Mouse (Mus musculus): ENCODE data around the gene Mecr. TPM values are rescaled to one million over a fixed set of nuclear protein-coding genes. Genes with fewer than 3 reads are reported as not detected.

Gene Mecr
- total RNA-seq, 2 experiments from 2014 or later, result 6.7 to 10.3 TPM

DNA sequence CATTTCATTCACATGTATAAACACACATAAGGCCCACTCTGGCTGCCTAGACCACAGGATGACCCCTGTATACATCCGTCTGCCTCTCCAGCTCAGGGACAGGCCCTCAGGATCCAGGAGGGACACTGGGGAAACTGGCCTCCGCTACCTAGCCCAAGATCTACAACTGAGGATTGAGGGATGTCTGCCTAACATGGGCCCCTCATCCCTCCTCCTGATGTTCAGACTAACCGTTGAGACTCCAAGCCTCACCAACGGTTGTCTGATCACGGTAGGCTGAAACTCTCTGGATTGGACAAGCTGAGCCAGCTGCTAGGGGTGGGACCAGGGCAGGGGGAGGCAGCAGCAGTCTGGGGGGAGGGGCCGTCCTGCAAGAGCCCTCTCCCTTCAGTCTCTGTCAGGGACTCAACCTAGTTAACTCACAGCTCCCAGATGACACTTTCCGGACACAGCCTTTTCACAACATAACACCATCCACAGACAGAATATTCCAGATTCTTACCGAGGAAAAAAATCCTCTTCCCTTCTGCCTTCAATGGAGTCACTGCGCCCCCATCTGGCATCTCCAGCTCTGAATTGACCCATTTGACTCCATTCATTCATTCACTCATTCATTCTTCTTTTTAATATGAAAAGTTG is 9.2 kb upstream of the Mecr start:
- no peak for ATAC-seq (replicated peaks; ENCODE audit: low FRiP score, poor library complexity, severe bottlenecking)

DNA sequence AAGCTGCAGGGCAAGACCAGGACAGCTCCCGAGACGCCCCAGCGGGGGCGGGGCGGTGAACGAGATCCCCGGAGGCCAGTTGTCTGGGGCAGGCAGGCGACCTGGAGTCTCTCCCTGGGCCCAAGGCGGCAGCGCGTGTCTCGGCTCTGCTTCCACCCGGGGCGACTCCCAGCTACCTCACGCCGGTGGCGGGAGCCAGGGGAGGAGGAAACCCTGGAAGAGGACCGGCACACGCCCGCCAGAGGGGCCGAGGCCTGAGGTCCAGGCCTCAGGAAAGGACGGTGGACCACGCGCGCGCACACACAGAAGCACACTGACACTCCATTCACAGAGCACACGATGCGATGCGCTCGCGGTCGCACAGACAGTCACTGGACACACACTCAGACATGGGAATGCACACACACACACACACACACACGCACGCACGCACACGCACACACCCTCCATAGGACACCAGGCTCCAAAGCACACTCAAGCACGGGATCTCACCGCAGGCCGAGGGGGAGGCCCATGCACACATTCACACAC is 6.9 kb upstream of the Mecr start:
- ATAC-seq (replicated peaks; ENCODE audit: low FRiP score, poor library complexity, severe bottlenecking), result no peak

DNA sequence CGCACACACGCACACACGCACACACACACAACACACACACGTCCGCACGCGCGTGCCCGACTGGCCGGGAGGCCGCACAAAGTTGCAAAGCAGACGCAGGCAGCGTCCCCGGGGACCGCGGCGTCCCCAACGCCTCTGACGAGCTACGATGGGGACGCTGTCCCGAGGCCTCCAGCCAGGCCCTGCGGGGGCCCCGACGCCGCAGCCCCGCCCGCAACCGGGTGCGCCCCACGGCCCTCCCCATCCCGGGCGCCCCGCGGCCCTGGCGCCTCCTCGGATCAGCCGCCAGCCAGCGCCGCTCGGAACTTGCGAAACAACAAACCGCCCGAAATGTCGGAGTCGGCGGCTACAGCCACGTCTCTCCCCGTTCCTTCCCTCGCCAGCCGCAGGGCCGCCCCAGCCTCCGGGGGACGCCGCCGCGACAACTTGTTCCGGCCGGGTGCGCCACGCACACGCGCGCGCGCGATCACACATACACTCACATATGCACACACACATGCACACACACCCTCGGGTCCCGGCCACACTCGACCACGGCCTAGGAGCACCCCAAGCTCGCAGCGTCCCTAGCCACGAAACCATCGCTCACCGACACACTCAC is 6.3 kb upstream of the Mecr start:
- no peak for ATAC-seq (replicated peaks; ENCODE audit: low FRiP score, poor library complexity, severe bottlenecking)

DNA sequence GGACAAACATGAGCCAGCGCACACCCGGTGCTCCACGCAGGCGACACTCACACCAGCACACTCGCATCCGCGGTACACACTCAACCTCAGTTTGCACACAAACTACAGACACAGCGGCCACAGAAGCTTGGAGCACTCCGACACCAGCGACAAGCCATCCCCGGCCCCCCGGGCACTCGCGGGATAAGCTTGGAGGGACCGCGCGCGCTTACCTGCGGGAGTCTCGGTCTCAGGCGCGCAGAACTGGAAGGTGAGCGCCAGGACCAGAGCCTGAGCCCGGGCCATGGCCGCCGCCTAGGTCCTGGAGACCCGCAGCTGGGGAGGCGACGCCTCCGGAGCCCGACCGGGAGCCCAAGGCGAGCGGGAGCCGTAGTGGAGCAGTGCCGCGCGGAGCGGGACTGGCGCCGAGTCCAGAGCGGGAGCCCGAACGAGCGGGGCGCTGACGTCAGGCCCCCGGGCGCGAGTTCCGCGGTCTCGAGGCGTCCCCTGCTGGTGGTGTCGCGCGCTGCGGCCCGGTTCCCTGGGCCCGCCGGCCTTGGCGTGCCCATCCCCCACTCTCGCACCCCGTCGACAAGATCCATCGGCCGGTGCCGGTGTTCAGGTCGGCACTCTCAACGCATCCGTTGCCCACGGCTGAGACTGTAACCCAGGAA is 5.3 kb upstream of the Mecr start, which contains the start of gene Ptpru:
Ptpru (minus strand) TSS at position 417 of the 653 bp plus-strand sequence.
- ATAC-seq (replicated peaks; ENCODE audit: low FRiP score, poor library complexity, severe bottlenecking), result no peak

DNA sequence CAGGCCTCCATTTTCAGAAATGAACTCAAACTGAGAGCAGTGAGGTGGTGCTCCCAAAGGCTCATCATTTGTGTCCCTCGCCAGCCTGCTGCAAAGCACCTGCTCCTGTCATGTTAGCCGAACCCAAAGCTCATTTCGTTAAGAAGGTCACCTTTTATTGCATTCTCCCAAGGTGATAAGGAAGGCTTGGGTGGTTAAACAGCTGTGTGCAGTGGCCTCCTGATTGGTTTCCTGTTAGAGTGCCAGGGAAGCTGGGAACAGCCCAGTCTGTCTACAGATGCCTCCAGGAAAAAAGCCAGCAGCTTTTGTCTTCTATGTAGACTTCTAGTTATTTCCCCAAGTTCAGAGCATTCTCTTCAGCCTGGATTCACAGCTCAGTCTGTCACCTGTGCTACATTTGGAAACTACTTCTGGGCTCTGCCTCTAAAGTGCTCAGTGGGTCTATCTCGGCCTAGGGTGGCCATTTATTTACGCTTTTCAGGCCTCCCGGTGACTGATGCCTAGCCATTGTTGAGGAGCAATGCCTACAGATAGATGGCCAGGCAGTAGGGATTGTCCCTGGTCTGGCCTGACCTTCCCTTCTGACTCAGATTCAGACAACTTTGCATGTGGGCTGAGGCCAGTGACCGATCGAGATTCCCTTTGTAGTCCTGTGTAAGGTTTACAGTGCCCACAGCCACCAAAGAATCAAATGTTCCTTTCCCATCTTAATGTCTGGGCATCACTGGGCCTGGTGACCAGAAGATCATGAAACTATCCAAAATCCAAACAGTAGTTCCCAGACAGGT is 2.9 kb downstream of the Mecr start:
- no peak for ATAC-seq (replicated peaks; ENCODE audit: low FRiP score, poor library complexity, severe bottlenecking)

DNA sequence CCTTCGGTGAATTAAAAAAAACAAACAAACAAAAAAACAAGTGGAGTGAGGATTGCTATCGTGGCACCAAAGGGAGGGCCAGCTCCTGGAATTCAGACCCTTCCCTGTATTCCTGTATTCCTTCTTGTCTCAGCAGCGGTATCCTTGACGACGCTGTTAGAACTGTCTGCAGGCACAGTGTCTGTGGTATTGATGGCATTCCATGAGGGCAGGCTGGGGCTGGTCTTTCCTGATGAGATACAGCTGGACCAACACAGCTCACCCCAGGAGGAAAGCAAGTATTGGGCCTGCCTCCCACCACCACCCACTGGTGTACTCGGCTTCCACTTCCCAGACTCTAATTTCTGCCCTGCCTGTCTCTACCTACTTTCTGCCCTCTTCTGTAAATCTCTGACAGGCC is 4.8 kb downstream of the Mecr start:
- ATAC-seq (replicated peaks; ENCODE audit: low FRiP score, poor library complexity, severe bottlenecking), result no peak

DNA sequence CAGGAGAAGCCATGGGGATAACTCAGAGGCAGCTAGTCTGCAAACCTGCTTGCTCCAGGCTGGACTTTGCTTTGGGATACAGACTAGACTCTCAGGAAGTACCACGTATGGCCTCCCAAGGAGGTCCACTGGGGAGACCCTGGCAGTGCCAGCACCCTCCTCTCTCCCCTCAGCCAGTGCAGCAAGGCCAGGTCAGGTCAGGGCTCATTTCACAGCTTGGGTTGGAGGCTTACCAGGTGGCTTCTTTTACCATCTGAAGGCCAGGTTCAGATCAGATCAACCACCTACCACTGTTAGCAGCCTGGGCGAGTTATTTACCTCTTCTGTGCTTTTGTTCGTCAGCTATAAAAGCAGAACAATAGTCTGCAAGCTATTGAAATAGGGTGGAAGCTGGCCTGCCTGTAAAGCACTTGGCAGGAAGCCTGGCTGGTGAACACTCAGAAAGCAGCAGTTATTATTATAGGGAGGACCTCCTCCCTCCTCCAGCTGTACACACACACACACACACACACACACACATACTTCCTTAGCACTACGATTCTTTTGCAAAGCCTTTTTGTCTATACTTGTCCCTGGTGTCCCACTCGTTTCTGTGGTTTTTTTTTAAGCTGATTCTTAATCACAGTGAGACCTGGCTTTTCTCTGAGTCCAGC is 6.8 kb downstream of the Mecr start:
- no peak for ATAC-seq (replicated peaks; ENCODE audit: low FRiP score, poor library complexity, severe bottlenecking)

DNA sequence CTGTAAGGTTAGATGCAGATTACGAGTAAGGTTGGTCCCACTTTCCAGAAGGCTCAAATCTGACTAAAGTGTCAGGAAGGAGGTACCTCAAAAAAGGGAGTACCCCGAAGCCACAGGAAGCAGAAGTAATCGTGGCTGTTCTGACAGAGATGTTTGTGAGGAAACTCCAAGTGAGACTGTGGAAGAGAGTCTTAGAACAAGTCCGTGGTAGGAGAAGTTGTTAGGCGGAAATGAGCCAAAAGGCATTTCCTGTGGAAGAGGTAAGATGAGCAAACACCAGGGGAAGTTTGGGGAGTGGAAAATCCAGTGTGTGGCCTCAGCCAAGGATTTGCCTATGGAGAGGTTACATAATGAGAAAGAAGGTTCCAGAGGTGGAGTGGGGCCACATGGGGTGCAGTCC is 11.7 kb downstream of the Mecr start:
- ATAC-seq (replicated peaks; ENCODE audit: low FRiP score, poor library complexity, severe bottlenecking), result no peak

DNA sequence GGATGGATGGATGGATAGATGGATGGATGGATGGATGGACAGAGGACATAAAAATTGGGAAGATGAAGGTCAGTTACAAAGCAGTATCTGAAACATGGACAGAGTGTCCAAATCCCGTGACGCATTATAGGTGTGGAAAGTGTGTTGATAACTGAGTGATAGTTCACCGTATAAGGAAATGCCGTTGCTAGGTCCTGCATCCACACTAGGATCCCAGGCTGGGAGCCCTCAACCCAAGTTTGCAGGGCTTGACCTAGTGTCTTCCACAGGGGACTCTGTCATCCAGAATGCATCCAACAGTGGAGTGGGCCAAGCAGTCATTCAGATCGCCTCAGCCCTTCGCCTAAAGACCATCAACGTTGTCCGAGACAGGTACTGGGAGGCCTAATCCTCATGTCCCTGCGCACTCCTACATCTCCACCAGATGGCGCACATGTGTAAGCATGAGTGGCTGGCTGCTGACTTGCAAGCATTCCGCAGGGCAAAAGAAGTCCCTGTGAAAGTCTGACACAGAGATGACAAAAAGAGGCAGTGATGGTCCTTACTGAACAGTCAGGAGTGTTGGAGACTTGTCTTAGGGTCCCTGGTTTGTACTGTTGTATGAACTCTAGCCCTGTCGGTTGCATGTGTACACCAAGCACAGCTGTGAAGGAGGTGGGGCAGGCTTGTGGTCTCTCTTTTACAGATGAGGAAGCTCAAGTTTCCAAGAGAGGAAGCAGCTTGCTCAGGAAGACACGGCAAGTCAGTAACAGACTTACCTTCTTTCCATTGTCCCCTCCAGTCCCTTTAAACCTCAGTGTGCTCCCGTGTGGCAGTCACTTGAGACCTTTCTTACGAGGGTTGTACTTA is 17.4 kb downstream of the Mecr start:
- ATAC-seq (replicated peaks; ENCODE audit: low FRiP score, poor library complexity, severe bottlenecking), result peak; percentile 87

DNA sequence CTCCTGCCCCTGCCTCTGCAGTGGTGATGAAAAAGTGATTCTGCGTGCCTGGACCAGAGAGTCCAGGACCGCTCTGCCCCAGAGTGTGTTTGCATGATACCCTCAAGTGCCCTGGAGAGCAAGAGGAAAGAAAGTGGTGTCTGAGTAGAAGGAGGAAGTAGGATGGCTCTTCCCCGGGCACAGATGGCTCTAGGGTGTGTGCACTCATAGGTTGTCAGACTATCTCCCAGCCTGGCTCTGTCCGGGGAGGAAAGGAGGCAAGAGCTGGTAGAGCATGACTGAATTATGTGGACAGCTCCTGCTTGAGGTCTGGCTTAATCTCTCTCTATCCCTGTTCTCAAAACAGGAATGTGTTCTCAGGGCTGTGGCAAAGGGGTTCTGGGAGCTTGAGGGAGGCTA is 18.1 kb downstream of the Mecr start:
- no peak for ATAC-seq (replicated peaks; ENCODE audit: low FRiP score, poor library complexity, severe bottlenecking)

DNA sequence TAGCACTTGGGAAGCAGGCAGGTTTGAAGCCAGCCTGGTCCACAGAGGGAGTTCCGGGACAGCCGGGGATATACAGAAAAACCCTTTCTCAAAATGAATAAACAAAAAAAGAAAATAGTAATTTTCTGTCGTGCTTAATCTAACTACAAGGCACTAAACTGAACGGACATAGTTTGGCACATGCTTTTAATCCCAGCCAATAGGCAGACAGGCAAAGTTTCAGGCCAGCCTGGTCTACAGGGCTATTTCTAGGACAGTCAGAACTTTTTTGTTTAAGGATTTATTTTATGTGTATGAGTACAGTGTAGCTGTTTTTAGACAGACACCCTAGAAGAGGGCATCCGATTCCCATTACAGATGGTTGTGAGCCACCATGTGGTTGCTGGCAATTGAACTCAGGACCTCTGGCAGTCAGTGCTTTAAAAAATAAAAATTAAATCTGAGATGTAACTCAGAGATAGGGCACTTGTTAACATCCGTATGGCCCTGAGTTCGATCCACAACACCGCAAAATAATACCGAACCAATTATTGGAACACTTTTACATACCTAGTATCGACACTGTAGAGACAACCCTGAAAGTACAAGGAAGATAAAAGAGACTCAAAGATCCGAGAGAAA is 29.5 kb downstream of the Mecr start:
- no peak; the same call in 1 of the 2 replicates for ATAC-seq (replicated peaks; ENCODE audit: low FRiP score, poor library complexity, severe bottlenecking)

DNA sequence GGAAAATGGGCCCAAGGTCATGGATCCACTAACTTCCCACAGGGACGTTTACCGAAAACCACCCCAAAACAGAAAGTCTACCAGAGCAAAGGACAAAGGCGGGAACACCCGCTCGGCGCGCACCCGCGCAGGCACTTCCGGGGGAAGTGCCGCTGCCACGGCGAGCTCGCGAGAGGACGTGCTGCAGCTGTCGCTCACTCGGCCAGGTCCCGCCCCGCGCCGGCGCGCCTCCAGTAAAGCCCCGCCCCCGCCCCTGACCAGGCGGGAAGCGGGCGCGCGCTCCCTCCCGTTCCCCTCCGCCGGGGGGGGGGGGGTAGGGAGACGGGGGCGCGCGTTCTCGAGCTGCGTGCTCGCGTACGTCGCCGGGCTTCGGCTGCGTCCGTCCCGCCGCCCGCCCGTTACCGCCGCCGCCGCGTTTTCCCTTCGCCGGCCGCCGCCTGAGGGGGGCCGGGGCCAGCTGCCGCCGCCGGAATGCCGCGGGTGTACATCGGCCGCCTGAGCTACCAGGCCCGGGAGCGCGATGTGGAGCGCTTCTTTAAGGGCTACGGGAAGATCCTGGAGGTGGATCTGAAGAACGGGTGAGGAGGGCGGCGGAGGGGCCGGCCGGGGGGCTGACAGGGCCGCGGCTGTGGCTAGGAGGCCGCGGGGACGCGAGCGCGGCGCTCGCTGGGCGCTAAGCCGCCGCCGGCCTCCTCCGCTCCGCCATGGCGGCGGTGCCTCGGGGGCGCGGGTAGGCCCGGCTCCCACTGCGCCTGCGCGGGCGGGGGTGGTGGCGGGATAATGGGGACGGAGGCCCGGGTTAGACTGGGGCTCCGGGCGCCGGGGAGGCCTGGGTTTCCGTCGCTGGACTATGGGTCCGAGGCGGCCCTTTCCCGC is 30.3 kb downstream of the Mecr start, which contains the start of gene Srsf4:
Srsf4 (plus strand) TSS at position 325 of the 876 bp plus-strand sequence.
- peak; percentile 94 for ATAC-seq (replicated peaks; ENCODE audit: low FRiP score, poor library complexity, severe bottlenecking)

DNA sequence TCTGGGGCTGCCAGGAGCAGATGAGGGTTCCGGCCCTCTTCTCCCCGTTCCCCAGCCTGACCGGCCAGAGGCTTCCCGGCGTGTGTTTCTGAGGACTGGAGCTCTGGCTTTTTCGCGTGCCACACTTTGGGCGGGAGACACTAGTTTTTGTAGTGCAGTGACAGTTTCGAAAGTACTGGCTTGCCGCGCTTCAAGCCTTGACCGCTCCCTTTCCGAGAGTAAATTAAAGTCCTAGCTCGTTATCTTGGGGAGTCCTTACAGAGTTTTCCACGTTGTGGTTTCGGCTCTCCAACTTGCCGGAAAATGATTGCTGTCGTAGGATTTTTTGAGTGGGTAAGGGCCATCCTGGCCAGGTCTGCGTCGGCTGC is 30.9 kb downstream of the Mecr start:
- ATAC-seq (replicated peaks; ENCODE audit: low FRiP score, poor library complexity, severe bottlenecking), result peak; percentile 61

DNA sequence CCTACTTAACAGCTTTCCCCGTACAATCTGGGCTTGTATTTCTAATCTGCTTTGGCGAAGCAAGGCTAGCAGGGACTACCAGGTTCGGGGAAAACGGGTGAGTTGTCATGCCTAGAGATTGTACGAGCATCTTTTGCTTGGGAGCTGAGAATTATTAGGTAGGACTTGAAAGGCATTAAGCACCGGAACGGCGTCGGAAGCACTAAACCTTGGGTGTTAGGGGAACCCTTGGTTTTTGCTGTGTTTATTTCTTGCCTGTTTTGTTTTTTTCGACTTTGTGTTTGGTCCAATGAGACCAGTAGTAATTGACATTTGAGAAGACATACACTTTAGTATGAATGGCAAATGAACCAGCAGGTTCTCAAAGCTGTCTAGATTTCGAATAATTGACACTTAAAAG is 31.3 kb downstream of the Mecr start:
- ATAC-seq (replicated peaks; ENCODE audit: low FRiP score, poor library complexity, severe bottlenecking), result peak; percentile 36

DNA sequence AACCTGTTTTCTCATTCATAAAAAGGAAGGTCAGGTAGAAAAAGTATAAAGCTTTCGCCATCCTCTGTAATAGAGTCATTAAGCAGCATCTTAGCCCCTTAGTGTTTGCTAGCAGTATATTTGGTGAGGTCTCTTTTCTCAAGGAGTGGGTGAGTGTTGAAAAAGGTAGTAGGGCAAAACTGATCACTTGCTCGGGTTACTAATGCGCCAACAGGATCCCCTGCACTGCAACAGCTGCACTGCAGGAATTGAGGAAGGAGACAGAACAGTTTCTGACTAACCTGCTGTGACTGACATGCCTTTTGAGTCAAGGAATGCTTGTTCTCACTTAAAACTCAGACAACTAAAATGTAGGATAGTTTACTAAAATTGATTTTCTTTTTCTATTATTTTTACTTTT is 32.0 kb downstream of the Mecr start:
- no peak for ATAC-seq (replicated peaks; ENCODE audit: low FRiP score, poor library complexity, severe bottlenecking)

DNA sequence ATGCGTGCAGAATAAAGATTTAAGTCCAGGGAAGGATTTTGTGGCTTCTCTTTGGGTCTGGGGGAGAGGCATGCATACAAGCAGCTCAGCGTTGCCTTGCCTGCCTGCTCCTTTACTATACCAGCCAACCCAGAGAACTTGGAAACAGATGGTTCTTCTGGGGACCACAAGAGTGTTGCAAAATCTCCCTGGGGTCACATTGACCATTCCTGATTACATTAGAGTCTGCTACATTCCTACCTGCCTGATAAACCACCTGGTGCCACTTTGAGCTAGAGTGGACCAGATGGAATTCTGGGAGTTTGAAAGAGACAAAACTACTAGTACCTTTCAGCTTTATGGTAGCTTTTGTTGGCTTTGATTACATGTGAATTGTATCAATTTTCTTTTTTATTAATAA is 33.6 kb downstream of the Mecr start:
- ATAC-seq (replicated peaks; ENCODE audit: low FRiP score, poor library complexity, severe bottlenecking), result no peak

DNA sequence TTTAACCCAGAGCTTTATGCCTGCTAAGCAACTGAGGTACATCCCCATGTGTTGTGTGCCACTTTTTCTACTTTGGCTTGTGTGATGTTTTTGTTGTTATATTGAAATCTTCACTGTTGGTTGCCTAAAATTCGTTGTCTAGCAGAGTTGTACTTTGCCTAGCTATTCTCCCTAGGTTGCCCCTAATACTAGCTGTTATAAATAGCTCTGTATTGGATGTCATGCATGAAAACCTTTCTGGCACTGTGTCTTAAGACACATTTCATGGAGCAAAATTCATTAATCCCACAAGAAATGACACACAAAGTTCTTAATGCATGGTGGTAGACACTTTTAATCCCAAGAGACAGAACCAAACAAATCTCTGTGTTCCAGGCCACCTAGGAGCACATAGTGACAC is 36.4 kb downstream of the Mecr start:
- ATAC-seq (replicated peaks; ENCODE audit: low FRiP score, poor library complexity, severe bottlenecking), result no peak

DNA sequence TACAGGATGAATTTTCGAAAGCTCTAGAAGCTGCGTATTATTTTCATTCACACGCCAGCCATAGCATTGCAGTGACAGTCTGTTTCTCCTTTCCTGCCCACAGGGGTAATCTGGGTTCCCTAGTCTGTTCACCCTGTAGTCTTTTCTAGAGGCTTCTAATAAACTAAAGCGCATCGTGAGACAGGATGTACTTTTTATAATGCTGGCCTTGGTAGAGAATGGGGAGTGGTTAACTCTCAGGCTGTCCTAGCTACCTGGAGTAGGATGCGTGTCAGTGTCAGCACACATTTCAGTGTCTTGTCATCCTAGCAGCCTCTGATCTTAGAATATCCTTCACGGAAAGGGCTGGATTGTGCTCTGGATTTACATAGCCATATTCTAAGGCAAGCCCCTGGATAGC is 38.0 kb downstream of the Mecr start:
- ATAC-seq (replicated peaks; ENCODE audit: low FRiP score, poor library complexity, severe bottlenecking), result no peak
